Mouse (Mus musculus) limb, embryonic 14.5 days (tissue): ENCODE data around the gene Arid2. TPM values are rescaled to one million over a fixed set of nuclear protein-coding genes. Genes with fewer than 3 reads are reported as not detected.

ENCODE experiments used
- ATAC-seq: fragments of 200-750 bp; cut with Nextera tagmentation; 2 replicates; pipeline ENCODE4 v1.8.0; 2017; ENCODE audit warnings: low read depth, moderate number of reproducible peaks, moderate TSS enrichment; ENCODE audit not compliant: low FRiP score
- DNase-seq: peaks from one replicate; pipeline ENCODE4 v3.0.0-alpha.2; 2015; ENCODE audit warnings: low spot score
- H3K27ac ChIP-seq: fragments of 300-500 bp; sonication (generic); replicated peaks from 2 replicates; pipeline ENCODE4 v1.5.1; 2014; ENCODE audit warnings: low read depth, mild to moderate bottlenecking, low read length, moderate library complexity, mixed read lengths
- H3K27me3 ChIP-seq: fragments of 300-500 bp; sonication (generic); 2 replicates; pipeline ENCODE4 v1.6.1; 2014; ENCODE audit warnings: low read length, mixed read lengths; ENCODE audit not compliant: control insufficient read depth, insufficient read depth
- H3K36me3 ChIP-seq: fragments of 300-500 bp; sonication (generic); 2 replicates; pipeline ENCODE4 v1.6.1; 2014; ENCODE audit warnings: mild to moderate bottlenecking, low read length, moderate library complexity, mixed read lengths; ENCODE audit not compliant: control insufficient read depth, insufficient read depth
- H3K4me1 ChIP-seq: fragments of 300-500 bp; sonication (generic); 2 replicates; pipeline ENCODE4 v1.6.1; 2014; ENCODE audit warnings: antibody characterized with exemption, low read length, mixed read lengths; ENCODE audit not compliant: control insufficient read depth, insufficient read depth
- H3K4me2 ChIP-seq: fragments of 300-500 bp; sonication (generic); replicated peaks from 2 replicates; pipeline ENCODE4 v1.6.1; 2014; ENCODE audit warnings: low read depth, mild to moderate bottlenecking, low read length, moderate library complexity; ENCODE audit not compliant: severe bottlenecking
- H3K4me3 ChIP-seq: fragments of 300-500 bp; sonication (generic); replicated peaks from 2 replicates; pipeline ENCODE4 v1.5.1; 2014; ENCODE audit warnings: low read length
- H3K9ac ChIP-seq: fragments of 300-500 bp; sonication (generic); 2 replicates; pipeline ENCODE4 v1.6.1; 2014; ENCODE audit warnings: mild to moderate bottlenecking, low read depth, low read length, moderate library complexity; ENCODE audit not compliant: severe bottlenecking
- H3K9me3 ChIP-seq: fragments of 300-500 bp; sonication (generic); 2 replicates; pipeline ENCODE4 v1.6.1; 2016; ENCODE audit warnings: low read length; ENCODE audit not compliant: control insufficient read depth
- POLR2A ChIP-seq: fragments of 200-500 bp; IDR thresholded peaks from 2 replicates; pipeline ENCODE4 v1.8.0; 2012; ENCODE audit warnings: inconsistent platforms, mild to moderate bottlenecking, moderate library complexity, borderline replicate concordance; ENCODE audit not compliant: insufficient read depth, insufficient read length; ENCODE audit errors: extremely low read depth
- WGBS: fragments of 180-500 bp; shearing (Covaris S2); extraction: QIAGEN DNeasy Blood & Tissue Kit; methylation state at CpG from one replicate; pipeline ENCODE4 v1.1.7; 2014; 5-methylcytosine and 5-hydroxymethylcytosine counted together
- polyA plus RNA-seq, 2 experiments: library from polyadenylated mRNA; depleted of rRNA in 1 of 2; stranded (reverse) in 1 of 2; unstranded in 1 of 2; fragments of >200 nt; fragmentation: Nextera tagmentation in 1 of 2; extraction: Ambion mirVana in 1 of 2; gene quantifications; 2 replicates each; pipeline versions ENCODE4 v1.2.1 to v1.2.3; 2012 to 2014

Arid2 gene
- polyA plus RNA-seq, 2 experiments = 28.7 to 30.9 TPM

- Histone ChIP-seq H3K4me1 (peaks cover under 1% of the 10 kb centered on the region; the same call in 1 of the 2 replicates), H3K27me3 (no peaks in the 10 kb centered on the region), H3K4me3 (no peak overlapping the region), H3K27ac (no peak overlapping the region), H3K36me3 (peaks cover 62% of the 10 kb centered on the region), H3K4me2 (no peak overlapping the region), H3K9ac (no peak overlapping the region), H3K9me3 (no peaks in the 10 kb centered on the region)
- DNase-seq = no peak
- 90% methylated on average over 4 of the region's 4 CpGs for WGBS
- ATAC-seq = no peak
- TF ChIP-seq POLR2A = no peak
These were observed 10.3 kb upstream of the Arid2 start for GRCm38 (mm10) chr15:96277061-96277460.

- Histone ChIP-seq H3K4me1 (peaks cover 19% of the 10 kb centered on the region), H3K4me2 (no peak overlapping the region), H3K36me3 (peaks cover 53% of the 10 kb centered on the region), H3K27me3 (no peaks in the 10 kb centered on the region), H3K4me3 (no peak overlapping the region), H3K9me3 (no peaks in the 10 kb centered on the region), H3K27ac (no peak overlapping the region), H3K9ac (no peak overlapping the region)
- ATAC-seq (no peak), DNase-seq (no peak)
- TF ChIP-seq POLR2A = no peak
- 88% methylated on average over 5 of the region's 5 CpGs for WGBS
These were observed 6.1 kb upstream of the Arid2 start for GRCm38 (mm10) chr15:96281236-96281635.

- no peak for DNase-seq
- 76% methylated on average over 8 of the region's 8 CpGs for WGBS
- H3K4me1 ChIP-seq = peaks cover 19% of the 10 kb centered on the region
- peak overlapping the region; percentile 82 for H3K4me2 ChIP-seq
- no peak overlapping the region for H3K9ac ChIP-seq
- TF ChIP-seq POLR2A = no peak
- H3K27me3 ChIP-seq = no peaks in the 10 kb centered on the region
- H3K36me3 ChIP-seq = peaks cover 37% of the 10 kb centered on the region
- no peaks in the 10 kb centered on the region for H3K9me3 ChIP-seq
- no peak overlapping the region for H3K27ac ChIP-seq
- H3K4me3 ChIP-seq = peak overlapping the region; percentile 92
- no peak for ATAC-seq
These were observed 4.2 kb upstream of the Arid2 start for GRCm38 (mm10) chr15:96283141-96283540.

- Histone ChIP-seq H3K27me3 (no peaks in the 10 kb centered on the region), H3K4me1 (peaks cover 19% of the 10 kb centered on the region), H3K4me3 (peak overlapping the region; percentile 92), H3K27ac (peak overlapping the region; percentile 100; the same call in 1 of the 2 replicates), H3K4me2 (peak overlapping the region; percentile 82), H3K36me3 (peaks cover 29% of the 10 kb centered on the region), H3K9ac (peak overlapping the region; percentile 99), H3K9me3 (no peaks in the 10 kb centered on the region)
- DNase-seq = peak; percentile 68
- ATAC-seq = no peak
- no peak for TF ChIP-seq POLR2A
- WGBS = 6% methylated on average over 11 of the region's 11 CpGs
These were observed 3.3 kb upstream of the Arid2 start for GRCm38 (mm10) chr15:96283920-96284431.

- Histone ChIP-seq H3K27me3 (no peaks in the 10 kb centered on the region), H3K9ac (peak overlapping the region; percentile 99), H3K4me3 (peak overlapping the region; percentile 92), H3K4me1 (peaks cover 19% of the 10 kb centered on the region), H3K4me2 (peak overlapping the region; percentile 82), H3K36me3 (peaks cover 22% of the 10 kb centered on the region), H3K27ac (peak overlapping the region; percentile 100), H3K9me3 (no peaks in the 10 kb centered on the region)
- DNase-seq = no peak
- ATAC-seq = peak; percentile 16; the same call in 1 of the 2 replicates
- no peak for TF ChIP-seq POLR2A
- WGBS = under 1% methylated on average over 51 of the region's 67 CpGs
These were observed 2.5 kb upstream of the Arid2 start for GRCm38 (mm10) chr15:96284711-96285322.
